Mouse (Mus musculus) stomach, embryonic 14.5 days (tissue): ENCODE data around the gene Agtpbp1. TPM values are rescaled to one million over a fixed set of nuclear protein-coding genes. Genes with fewer than 3 reads are reported as not detected.

Experiments
- ATAC-seq: fragments of 200-750 bp; cut with Nextera tagmentation; 2 replicates; pipeline ENCODE4 v1.8.0; 2017; ENCODE audit warnings: low read depth, moderate TSS enrichment; ENCODE audit not compliant: insufficient number of reproducible peaks, insufficient read depth, low FRiP score
- H3K27ac ChIP-seq: fragments of 300-500 bp; sonication (generic); 2 replicates; pipeline ENCODE4 v1.5.1; 2014; ENCODE audit warnings: mild to moderate bottlenecking, low read length, moderate library complexity, mixed read lengths
- H3K27me3 ChIP-seq: fragments of 300-500 bp; sonication (generic); 2 replicates; pipeline ENCODE4 v1.6.1; 2014; ENCODE audit warnings: low read length, control low read depth, mixed read lengths; ENCODE audit not compliant: control insufficient read depth, insufficient read depth
- H3K36me3 ChIP-seq: fragments of 300-500 bp; sonication (generic); 2 replicates; pipeline ENCODE4 v1.6.1; 2014; ENCODE audit warnings: mild to moderate bottlenecking, control low read depth, low read length, moderate library complexity, mixed read lengths; ENCODE audit not compliant: control insufficient read depth, insufficient read depth
- H3K4me1 ChIP-seq: fragments of 300-500 bp; sonication (generic); 2 replicates; pipeline ENCODE4 v1.6.1; 2014; ENCODE audit warnings: low read length, control low read depth, mixed read lengths; ENCODE audit not compliant: control insufficient read depth, insufficient read depth
- H3K4me2 ChIP-seq: fragments of 300-500 bp; sonication (generic); replicated peaks from 2 replicates; pipeline ENCODE4 v1.6.1; 2014; ENCODE audit warnings: low read depth, low read length, control low read depth
- H3K4me3 ChIP-seq: fragments of 300-500 bp; sonication (generic); 2 replicates; pipeline ENCODE4 v1.5.1; 2014; ENCODE audit warnings: low read depth, low read length, control low read depth
- H3K9ac ChIP-seq: fragments of 300-500 bp; sonication (generic); replicated peaks from 2 replicates; pipeline ENCODE4 v1.6.1; 2014; ENCODE audit warnings: low read depth, mild to moderate bottlenecking, control low read depth, low read length, moderate library complexity, mixed read lengths
- H3K9me3 ChIP-seq: fragments of 300-500 bp; sonication (generic); 2 replicates; pipeline ENCODE4 v1.6.1; 2016; ENCODE audit warnings: low read depth, low read length, control low read depth; ENCODE audit not compliant: control insufficient read depth
- WGBS: fragments of 180-500 bp; shearing (Covaris S2); extraction: QIAGEN DNeasy Blood & Tissue Kit; methylation state at CpG from one replicate; pipeline ENCODE4 v1.1.7; 2014; 5-methylcytosine and 5-hydroxymethylcytosine counted together
- polyA plus RNA-seq: library from polyadenylated mRNA; unstranded; fragments of >200 nt; fragmentation: Nextera tagmentation; extraction: Ambion mirVana; gene quantifications from 2 replicates; pipeline ENCODE4 v1.2.1, GENCODE M21; 2014

Agtpbp1 gene
- polyA plus RNA-seq, 1 experiment from 2014 or later: 27.6 TPM

DNA sequence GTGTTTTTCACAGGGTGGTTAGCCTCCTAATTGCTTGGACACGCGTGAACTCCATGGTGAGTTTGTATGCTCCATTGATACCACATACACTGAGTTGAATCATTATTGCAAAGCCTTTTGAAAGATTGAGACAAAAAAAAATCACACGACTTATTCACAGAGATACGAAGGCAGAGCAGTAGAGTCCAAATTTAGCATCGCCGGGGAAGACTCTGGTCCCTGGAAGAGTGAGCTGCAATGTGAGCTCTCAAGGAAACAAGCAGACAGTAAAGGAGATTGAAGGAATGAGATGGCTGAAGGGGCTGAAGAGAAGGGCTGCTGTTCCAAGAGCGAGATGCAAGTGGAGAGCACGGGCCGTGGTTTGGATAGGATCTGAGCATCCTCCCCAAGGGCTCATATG, 171.1 kb downstream of the Agtpbp1 start:
- Histone ChIP-seq H3K9me3 (no peaks in the 10 kb centered on the region), H3K4me3 (no peak overlapping the region), H3K27me3 (no peaks in the 10 kb centered on the region), H3K4me1 (no peaks in the 10 kb centered on the region), H3K4me2 (no peak overlapping the region), H3K27ac (no peak overlapping the region), H3K9ac (no peak overlapping the region), H3K36me3 (no peaks in the 10 kb centered on the region)
- 90% methylated on average over 9 of the region's 9 CpGs for WGBS
- ATAC-seq: no peak

DNA sequence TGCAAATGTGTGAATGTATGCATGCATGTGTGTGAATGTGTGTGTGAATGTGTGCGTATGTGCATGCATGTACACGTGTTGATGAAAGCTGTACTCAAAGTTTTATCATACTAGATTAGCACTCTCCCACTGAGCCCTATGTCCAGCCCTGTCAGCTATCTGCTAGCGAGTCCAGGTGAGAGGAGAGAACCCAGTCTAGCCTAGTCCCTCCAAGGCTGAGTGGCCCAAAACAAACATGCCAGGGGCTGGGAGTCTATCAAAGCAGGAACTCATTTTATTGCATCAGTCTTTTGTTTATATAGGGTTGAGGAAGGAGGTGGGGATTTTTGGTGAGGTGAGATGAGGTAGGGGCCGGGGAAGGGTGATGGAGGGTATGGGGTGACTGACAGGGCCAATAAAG, 172.4 kb downstream of the Agtpbp1 start:
- no peak overlapping the region for H3K9ac ChIP-seq
- no peaks in the 10 kb centered on the region for H3K36me3 ChIP-seq
- 80% methylated on average over 4 of the region's 4 CpGs for WGBS
- ATAC-seq: no peak
- no peaks in the 10 kb centered on the region for H3K27me3 ChIP-seq
- H3K9me3 ChIP-seq: no peaks in the 10 kb centered on the region
- H3K4me1 ChIP-seq: no peaks in the 10 kb centered on the region
- no peak overlapping the region for H3K27ac ChIP-seq
- H3K4me3 ChIP-seq: no peak overlapping the region
- no peak overlapping the region for H3K4me2 ChIP-seq

DNA sequence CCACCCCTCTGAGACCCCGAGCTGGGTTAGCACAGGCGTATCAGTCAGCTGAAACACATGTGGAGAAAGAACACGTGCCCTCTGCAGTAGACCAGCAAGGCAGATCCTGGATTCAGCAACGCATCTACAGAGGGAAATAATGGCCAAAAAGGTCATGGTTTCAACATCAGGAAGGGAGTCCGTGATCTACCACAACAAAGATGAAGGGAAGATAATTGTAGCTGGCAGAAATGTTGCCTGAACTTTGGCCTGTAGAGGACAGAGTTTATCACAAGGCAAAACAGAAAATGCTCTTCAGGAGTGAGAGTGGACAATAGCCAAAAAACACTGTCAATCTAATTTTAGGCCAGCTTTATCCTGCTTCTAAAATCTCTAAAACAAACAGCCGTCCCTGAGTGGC, 177.8 kb downstream of the Agtpbp1 start:
- Histone ChIP-seq H3K4me3 (no peak overlapping the region), H3K27me3 (no peaks in the 10 kb centered on the region), H3K9ac (no peak overlapping the region), H3K36me3 (no peaks in the 10 kb centered on the region), H3K4me1 (no peaks in the 10 kb centered on the region), H3K9me3 (no peaks in the 10 kb centered on the region), H3K27ac (no peak overlapping the region), H3K4me2 (no peak overlapping the region)
- 84% methylated on average over 6 of the region's 6 CpGs for WGBS
- no peak for ATAC-seq

DNA sequence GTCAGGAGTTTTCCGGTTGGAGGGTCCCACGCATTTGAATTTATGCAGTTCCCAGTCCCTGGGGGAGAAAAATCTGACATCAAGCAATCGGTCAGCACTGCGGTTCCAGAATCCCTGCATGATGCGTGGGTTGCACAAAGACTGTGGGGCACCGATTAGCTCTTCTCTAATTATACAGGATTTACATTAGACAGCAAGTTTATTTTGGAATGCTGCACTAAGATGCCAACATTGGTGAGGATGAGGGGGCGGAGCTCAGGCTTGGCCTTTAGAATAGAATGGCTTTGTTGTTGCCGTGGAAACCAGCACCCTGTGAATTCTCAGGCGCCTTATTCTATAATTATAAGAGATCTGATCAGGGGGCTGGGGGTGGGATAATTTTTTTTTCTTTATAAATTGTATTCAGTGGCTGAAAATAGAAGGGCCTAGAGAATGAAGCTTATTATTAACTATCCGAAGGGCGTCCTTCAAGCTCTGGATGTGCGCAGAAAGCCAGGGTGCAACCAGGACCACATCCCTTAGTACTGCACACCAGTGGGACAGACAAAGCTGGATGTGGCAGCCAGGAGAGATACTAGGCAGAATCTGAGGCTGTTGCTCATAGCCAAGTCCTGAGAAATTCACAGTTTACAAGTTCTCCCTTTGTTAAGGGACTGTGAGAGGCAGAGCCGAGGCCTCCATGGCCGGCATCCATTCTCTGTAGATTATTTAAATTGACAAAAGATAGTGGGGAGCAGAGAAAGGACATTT, 182.8 kb downstream of the Agtpbp1 start:
- WGBS: 85% methylated on average over 14 of the region's 14 CpGs
- Histone ChIP-seq H3K27ac (no peak overlapping the region), H3K36me3 (no peaks in the 10 kb centered on the region), H3K9ac (no peak overlapping the region), H3K9me3 (no peaks in the 10 kb centered on the region), H3K4me1 (no peaks in the 10 kb centered on the region), H3K4me2 (no peak overlapping the region), H3K27me3 (no peaks in the 10 kb centered on the region), H3K4me3 (no peak overlapping the region)
- ATAC-seq: no peak

DNA sequence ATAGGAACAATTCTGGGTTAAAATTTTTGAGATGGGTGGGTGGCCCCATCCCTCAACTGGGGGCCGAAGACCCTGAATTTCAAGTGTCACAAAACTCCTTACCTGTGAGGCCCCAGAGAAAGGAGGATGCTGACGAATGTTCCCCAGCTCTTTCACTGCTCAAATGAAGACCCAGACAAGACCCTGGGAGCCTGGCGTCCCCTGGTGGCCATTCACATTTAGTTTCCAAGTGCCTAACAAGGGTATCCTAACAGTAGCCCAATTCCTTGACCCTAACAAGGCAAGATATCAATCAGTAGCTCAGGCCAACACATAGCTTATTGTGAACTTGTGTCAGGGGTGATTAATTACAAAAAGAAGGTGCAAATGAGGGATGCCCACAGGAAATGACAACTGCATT, 187.5 kb downstream of the Agtpbp1 start:
- ATAC-seq: no peak
- Histone ChIP-seq H3K36me3 (no peaks in the 10 kb centered on the region), H3K4me3 (no peak overlapping the region), H3K4me2 (no peak overlapping the region), H3K27me3 (no peaks in the 10 kb centered on the region), H3K9me3 (no peaks in the 10 kb centered on the region), H3K27ac (no peak overlapping the region), H3K9ac (no peak overlapping the region), H3K4me1 (no peaks in the 10 kb centered on the region)
- WGBS: 37% methylated on average over 3 of the region's 3 CpGs

Other genes with a start within 250 kb of the Agtpbp1 start
- 82.4 and 99.1 TPM in 2 replicates for gene Naa35, start within 50 bp of the Agtpbp1 start, polyA plus RNA-seq
- 95.7 TPM in 2 replicates for gene Golm1, start 90.6 kb upstream of the Agtpbp1 start, polyA plus RNA-seq
- not detected in 2 replicates for gene 4921517D22Rik, start 108.9 kb upstream of the Agtpbp1 start, polyA plus RNA-seq
- gene Spata31d1a, start 125.1 kb upstream of the Agtpbp1 start, polyA plus RNA-seq: 0.04 TPM in 1 of 2 replicates, not detected in the other
- not detected in 2 replicates for gene Spata31d1b, start 127.1 kb upstream of the Agtpbp1 start, polyA plus RNA-seq
- not detected in 2 replicates for gene Spata31d1d, start 146.5 kb upstream of the Agtpbp1 start, polyA plus RNA-seq
- gene 1700014D04Rik, start 161.5 kb upstream of the Agtpbp1 start, polyA plus RNA-seq: not detected in 2 replicates
- gene Isca1, start 184.6 kb upstream of the Agtpbp1 start, polyA plus RNA-seq: 120 and 121 TPM in 2 replicates
- gene Gm49354, start 197.0 kb upstream of the Agtpbp1 start, polyA plus RNA-seq: not detected in 2 replicates
- gene Tut7, start 237.9 kb upstream of the Agtpbp1 start, polyA plus RNA-seq: 49.4 and 50.0 TPM in 2 replicates